In genomic region chr9:94610101-94610500, GRCm38 (mm10) we compare ENCODE assay signal across 22 mouse cellular contexts.
"Had no signal": no experiment of that assay in that cellular context is flagged by ENCODE, and none has a peak within 500 bp of the region (broad histone marks: within the 10 kb centered on the region; RNA-seq: fewer than 3 reads in every experiment).

No protein-coding gene starts in this region.

- H3K27ac ChIP-seq: heart, embryonic 10.5 days; hindbrain, embryonic 10.5 days; intestine, embryonic 15.5 days; layer of hippocampus, adult 2 months; left cerebral cortex, adult 2 months; limb, embryonic 10.5 days; limb, embryonic 12.5 days had no signal

- H3K4me3 ChIP-seq: heart, embryonic 10.5 days; heart, embryonic 12.5 days; hindbrain, embryonic 10.5 days; hindbrain, embryonic 12.5 days; intestine, embryonic 15.5 days; layer of hippocampus, adult 2 months; left cerebral cortex, adult 2 months; limb, embryonic 10.5 days; limb, embryonic 12.5 days had no signal

- ATAC-seq: inflammation-experienced regulatory T-cells, adult 6 months; intestine, embryonic 15.5 days; intestine, postnatal 0 days had no signal

- H3K4me1 ChIP-seq: intestine, embryonic 15.5 days had no signal

- H3K4me2 ChIP-seq: heart, embryonic 12.5 days; hindbrain, embryonic 12.5 days; hindbrain, embryonic 14.5 days; intestine, embryonic 15.5 days; limb, embryonic 12.5 days had no signal

- H3K9ac ChIP-seq: heart, embryonic 12.5 days; hindbrain, embryonic 12.5 days; intestine, embryonic 15.5 days; limb, embryonic 12.5 days had no signal

- H3K27me3 ChIP-seq: heart, embryonic 12.5 days; hindbrain, embryonic 12.5 days; intestine, embryonic 15.5 days; limb, embryonic 12.5 days had no signal

- H3K36me3 ChIP-seq: heart, embryonic 10.5 days; heart, embryonic 12.5 days; hindbrain, embryonic 10.5 days; hindbrain, embryonic 12.5 days; intestine, embryonic 15.5 days; limb, embryonic 10.5 days; limb, embryonic 12.5 days had no signal

- DNase-seq: gastrocnemius, postnatal 14 days; gastrocnemius, postnatal 36 days; heart, postnatal 10 days; heart, postnatal 4 days; kidney, adult 18-20 months; kidney, adult 8-10 months; kidney, postnatal 10 days; kidney, postnatal 25 days; kidney, postnatal 4 days; liver had no signal

- H3K9me3 ChIP-seq: heart, embryonic 10.5 days; heart, embryonic 12.5 days; hindbrain, embryonic 10.5 days; hindbrain, embryonic 12.5 days; intestine, embryonic 15.5 days; limb, embryonic 10.5 days; limb, embryonic 12.5 days had no signal
